Mouse (Mus musculus) layer of hippocampus, adult 9-11 months (tissue): ENCODE results near the gene Selplg.
"Not testable (repeated sequence)": the region's sequence is repeated elsewhere in the genome, so short reads cannot be mapped to it uniquely, and the experiment has no call there.

ENCODE experiments used
- DNase-seq: peaks from one replicate; pipeline ENCODE4 v3.0.0; 2022

Gene Selplg

DNA sequence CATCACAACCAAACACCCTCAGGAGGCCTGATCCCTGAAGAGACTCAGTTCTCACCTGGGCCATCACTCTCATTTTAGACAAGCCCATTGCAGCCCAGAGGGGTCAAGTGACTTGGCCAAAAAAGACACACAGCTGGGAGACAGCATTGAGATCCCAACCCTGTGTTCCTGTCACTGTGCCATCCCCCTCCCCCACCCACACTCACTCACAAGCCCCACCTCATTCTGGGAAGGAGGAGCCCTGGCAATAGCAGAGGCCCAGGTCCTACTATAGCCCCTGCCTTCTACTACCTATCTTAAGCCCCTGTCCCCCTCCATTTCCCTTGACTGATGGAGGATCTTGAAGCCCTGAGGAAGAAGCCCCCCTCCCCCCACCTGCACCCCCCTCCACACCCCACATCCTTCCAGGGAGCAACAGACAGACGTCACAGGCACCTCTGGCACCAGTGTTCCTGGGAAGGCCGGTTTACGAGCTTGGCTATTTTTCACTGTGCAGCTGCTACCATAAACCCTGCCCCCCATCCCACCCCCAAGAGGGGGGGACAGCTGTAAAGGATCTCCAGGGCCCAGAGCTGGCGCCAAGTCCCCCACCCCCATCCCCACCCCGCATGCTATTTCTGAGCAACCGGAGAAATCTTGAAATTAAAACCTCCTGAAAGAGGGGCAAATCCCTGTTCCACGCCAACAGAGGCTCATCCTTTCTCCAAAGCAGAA, 43.2 kb downstream of the Selplg start:
- no peak for DNase-seq

DNA sequence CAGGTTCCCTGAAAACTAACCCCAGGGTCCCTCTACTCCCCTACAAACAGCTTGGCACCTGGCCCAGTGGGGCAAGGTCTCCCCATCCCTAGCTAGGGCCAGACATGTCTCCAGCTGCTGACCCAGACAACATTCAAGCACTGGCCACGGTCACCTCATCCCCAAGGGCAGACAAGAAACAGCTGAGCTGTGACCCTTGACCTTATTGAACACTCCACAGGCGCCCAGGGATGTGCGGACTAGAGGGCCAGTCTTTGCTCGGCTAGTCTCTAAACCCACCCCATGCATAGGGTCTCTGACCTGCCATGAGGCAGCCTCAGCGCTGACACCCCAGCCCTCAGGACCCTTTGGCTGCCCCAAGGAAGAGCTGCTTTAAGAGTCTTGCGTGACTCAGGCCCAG, 43.8 kb downstream of the Selplg start:
- no peak for DNase-seq

GRCm38 (mm10) chr5:113786985-113787384, 45.5 kb downstream of the Selplg start:
- DNase-seq, result peak; percentile 88

DNA sequence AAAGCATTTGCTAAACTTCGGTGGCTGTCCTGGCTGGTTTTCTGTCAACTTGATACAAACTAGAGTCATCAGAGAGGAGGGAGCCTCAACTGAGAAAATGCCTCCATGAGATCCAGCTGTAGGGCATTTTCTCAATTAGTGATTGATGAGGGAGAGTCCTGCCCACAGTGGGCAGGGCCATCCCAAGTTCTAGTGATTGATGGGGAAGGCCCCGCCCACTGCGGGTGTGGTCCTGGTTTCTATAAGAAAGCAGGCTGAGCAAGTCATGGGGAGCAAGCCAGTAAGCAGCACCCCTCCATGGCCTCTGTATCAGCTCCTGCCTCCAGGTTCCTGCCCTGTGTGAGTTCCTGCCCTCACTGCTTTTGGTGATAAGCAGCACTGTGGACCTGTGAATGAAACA, 48.3 kb downstream of the Selplg start:
- DNase-seq, result not testable (repeated sequence)

DNA sequence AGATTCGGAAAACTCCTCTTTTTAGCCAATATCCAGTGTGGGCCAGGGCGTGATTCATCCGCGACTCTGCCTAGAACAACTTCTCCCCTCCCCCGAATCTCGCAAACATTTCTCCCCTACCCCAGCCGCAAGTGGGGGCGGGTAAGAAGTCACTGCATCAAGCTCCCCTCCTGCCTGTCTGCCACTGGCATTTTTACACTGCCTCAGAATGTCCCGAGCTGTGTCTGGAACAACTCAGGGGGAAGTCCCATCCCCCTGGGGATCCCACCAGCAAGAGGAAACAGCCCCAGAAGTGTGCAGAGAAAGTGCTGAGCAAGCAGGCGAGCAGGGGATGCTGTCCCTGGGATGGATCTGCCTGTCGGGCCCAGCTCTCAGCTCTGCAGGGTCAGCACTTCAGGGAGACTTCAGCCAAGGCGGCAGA, 48.9 kb downstream of the Selplg start:
- peak; percentile 89 for DNase-seq

GRCm38 (mm10) chr5:113782624-113783023, 49.8 kb downstream of the Selplg start:
- no peak for DNase-seq

- DNase-seq, result no peak
These were observed 50.6 kb downstream of the Selplg start for GRCm38 (mm10) chr5:113781875-113782274.

DNA sequence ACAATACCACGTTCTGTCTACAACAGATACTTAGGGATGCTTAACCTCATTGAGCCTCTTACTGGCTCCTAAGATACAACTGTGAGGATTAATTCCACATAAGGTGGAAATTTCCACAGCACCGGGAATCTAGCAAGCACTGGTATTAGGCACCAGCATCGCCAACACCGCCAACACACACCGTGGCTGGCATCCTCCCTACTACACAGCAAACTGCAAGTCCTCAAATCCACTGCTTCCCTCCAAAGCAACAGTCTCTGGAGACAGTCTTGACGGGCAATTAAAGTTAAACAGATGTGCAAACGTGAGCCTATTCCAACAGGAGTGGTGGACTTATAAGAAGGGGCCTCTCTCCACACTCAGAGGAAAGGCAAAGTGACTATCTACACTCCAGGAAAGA, 51.2 kb downstream of the Selplg start:
- DNase-seq, result no peak

GRCm38 (mm10) chr5:113780763-113781162, 51.7 kb downstream of the Selplg start:
- peak; percentile 54 for DNase-seq

GRCm38 (mm10) chr5:113780082-113780752, 52.2 kb downstream of the Selplg start:
- no peak for DNase-seq

GRCm38 (mm10) chr5:113779569-113779968, 52.9 kb downstream of the Selplg start:
- DNase-seq, result no peak

GRCm38 (mm10) chr5:113777728-113778127, 54.7 kb downstream of the Selplg start:
- peak; percentile 29 for DNase-seq

- peak; percentile 79 for DNase-seq
These were observed 55.6 kb downstream of the Selplg start for GRCm38 (mm10) chr5:113776896-113777226.

- DNase-seq, result peak; percentile 56
These were observed 56.1 kb downstream of the Selplg start for GRCm38 (mm10) chr5:113776128-113776895.

GRCm38 (mm10) chr5:113775585-113775984, 56.9 kb downstream of the Selplg start:
- DNase-seq, result no peak

GRCm38 (mm10) chr5:113773664-113774063, 58.8 kb downstream of the Selplg start:
- peak; percentile 81 for DNase-seq

DNA sequence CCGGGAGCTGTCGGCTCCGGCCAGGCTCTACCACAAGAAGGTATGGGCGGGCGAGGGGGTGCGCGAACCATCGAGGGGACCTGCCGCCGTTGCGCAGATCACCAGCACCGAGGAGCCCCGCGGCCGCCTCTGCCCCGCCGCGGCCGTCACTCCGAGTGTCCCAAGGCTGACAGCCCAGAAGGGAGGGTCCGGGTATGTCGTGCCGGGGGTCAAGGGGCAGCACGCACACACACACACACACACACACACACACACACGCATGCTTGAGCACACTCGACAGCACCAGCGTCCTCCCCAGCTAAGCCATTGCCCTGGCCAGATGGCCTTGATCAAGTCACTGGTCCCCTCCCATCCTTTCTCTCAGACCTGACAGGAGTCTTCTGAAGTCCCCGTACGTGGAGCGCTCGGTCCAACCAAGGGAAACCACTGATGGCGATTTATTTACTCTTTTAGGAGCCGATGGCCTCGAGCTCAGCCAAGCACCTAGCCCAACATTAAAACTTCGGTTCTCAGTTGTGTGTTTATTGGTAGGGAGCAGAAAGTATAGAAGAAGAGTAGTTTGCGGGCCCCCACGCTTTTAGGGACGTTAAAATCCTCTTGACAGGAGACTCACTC, 59.4 kb downstream of the Selplg start:
- no peak for DNase-seq

- DNase-seq, result peak; percentile 95
These were observed 60.0 kb downstream of the Selplg start, which contains the start of the genes Sart3 and Iscu for GRCm38 (mm10) chr5:113772450-113772895. Gene Sart3, minus strand, starts transcription at chr5:113772510. Gene Iscu, plus strand, starts transcription at chr5:113772748.

DNA sequence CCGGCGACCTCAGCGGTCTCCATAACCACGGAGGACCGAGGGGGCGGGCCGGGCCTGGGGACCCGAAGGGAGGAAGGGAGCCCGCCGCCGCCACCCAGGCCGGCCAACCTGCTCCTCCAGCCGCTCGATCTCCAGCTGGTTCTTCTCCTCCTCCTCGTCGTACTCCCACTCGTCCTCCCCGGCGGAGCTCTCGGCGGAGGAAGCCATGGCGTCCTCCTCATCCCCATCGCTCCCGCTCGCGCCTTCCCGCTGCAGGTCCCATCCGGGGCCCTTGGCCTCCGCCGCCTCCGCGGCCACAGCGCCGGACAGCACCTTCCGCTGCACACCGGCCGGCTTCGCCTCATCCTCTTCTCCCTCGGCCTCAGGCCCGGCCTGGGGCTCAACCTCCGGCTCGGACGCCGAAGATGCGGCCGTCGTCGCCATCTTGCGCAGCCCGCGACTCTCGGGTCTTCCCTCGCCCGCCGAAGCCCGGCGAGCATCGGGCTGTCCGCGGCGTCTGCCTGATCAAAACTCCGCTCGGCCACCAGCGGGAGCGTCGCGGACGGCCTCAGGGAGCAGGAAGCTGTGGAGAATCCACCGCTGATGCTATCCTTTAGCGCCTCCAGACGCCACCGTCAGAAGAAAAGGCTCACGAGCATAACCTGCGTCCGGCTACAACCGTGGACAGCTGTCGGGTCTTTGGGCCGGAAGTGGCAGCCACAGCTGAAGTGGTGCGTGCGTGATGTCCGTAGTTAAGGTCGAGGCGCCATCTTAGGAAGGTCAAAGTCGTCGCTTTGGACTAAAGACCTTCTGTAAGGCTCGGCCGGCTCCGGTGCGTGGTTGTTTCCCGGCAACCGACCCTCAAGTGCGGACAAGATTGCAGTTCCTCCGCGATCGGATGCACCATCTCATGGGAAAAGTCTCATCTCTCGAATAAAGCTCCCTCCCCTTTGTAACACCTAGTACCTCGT, 61.0 kb downstream of the Selplg start:
- peak; percentile 92 for DNase-seq

- no peak for DNase-seq
These were observed 63.6 kb downstream of the Selplg start for GRCm38 (mm10) chr5:113768806-113769205.
